Mouse (Mus musculus) stomach, embryonic 14.5 days (tissue): ENCODE measurements at regions not wholly inside any gene's neighbourhood (a gene's known extent, or its start where the extent isn't known, plus 50 kb on each side); places are given as distances from the start of the nearest gene placed in this dataset.

Source experiments
- ATAC-seq: fragments of 200-750 bp; cut with Nextera tagmentation; 2 replicates; pipeline ENCODE4 v1.8.0; 2017; ENCODE audit warnings: low read depth, moderate TSS enrichment; ENCODE audit not compliant: insufficient number of reproducible peaks, insufficient read depth, low FRiP score
- H3K27ac ChIP-seq: fragments of 300-500 bp; sonication (generic); 2 replicates; pipeline ENCODE4 v1.5.1; 2014; ENCODE audit warnings: mild to moderate bottlenecking, low read length, moderate library complexity, mixed read lengths
- H3K27me3 ChIP-seq: fragments of 300-500 bp; sonication (generic); 2 replicates; pipeline ENCODE4 v1.6.1; 2014; ENCODE audit warnings: low read length, control low read depth, mixed read lengths; ENCODE audit not compliant: control insufficient read depth, insufficient read depth
- H3K36me3 ChIP-seq: fragments of 300-500 bp; sonication (generic); 2 replicates; pipeline ENCODE4 v1.6.1; 2014; ENCODE audit warnings: mild to moderate bottlenecking, control low read depth, low read length, moderate library complexity, mixed read lengths; ENCODE audit not compliant: control insufficient read depth, insufficient read depth
- H3K4me1 ChIP-seq: fragments of 300-500 bp; sonication (generic); 2 replicates; pipeline ENCODE4 v1.6.1; 2014; ENCODE audit warnings: low read length, control low read depth, mixed read lengths; ENCODE audit not compliant: control insufficient read depth, insufficient read depth
- H3K4me2 ChIP-seq: fragments of 300-500 bp; sonication (generic); replicated peaks from 2 replicates; pipeline ENCODE4 v1.6.1; 2014; ENCODE audit warnings: low read depth, low read length, control low read depth
- H3K4me3 ChIP-seq: fragments of 300-500 bp; sonication (generic); 2 replicates; pipeline ENCODE4 v1.5.1; 2014; ENCODE audit warnings: low read depth, low read length, control low read depth
- H3K9ac ChIP-seq: fragments of 300-500 bp; sonication (generic); replicated peaks from 2 replicates; pipeline ENCODE4 v1.6.1; 2014; ENCODE audit warnings: low read depth, mild to moderate bottlenecking, control low read depth, low read length, moderate library complexity, mixed read lengths
- H3K9me3 ChIP-seq: fragments of 300-500 bp; sonication (generic); 2 replicates; pipeline ENCODE4 v1.6.1; 2016; ENCODE audit warnings: low read depth, low read length, control low read depth; ENCODE audit not compliant: control insufficient read depth
- WGBS: fragments of 180-500 bp; shearing (Covaris S2); extraction: QIAGEN DNeasy Blood & Tissue Kit; methylation state at CpG from one replicate; pipeline ENCODE4 v1.1.7; 2014; 5-methylcytosine and 5-hydroxymethylcytosine counted together

- Histone ChIP-seq H3K27ac (no peak overlapping the region), H3K4me2 (no peak overlapping the region), H3K27me3 (no peaks in the 10 kb centered on the region), H3K4me3 (no peak overlapping the region), H3K4me1 (no peaks in the 10 kb centered on the region), H3K36me3 (no peaks in the 10 kb centered on the region), H3K9me3 (no peaks in the 10 kb centered on the region), H3K9ac (no peak overlapping the region)
- no peak for ATAC-seq
- WGBS = 87% methylated on average over 13 of the region's 13 CpGs
Observed at GRCm38 (mm10) chr19:30450869-30451542, 98.5 kb downstream of the Dkk1 start.

GRCm38 (mm10) chr19:30451543-30451920 is 97.9 kb downstream of the Dkk1 start:
- no peak overlapping the region for H3K4me2 ChIP-seq
- H3K9me3 ChIP-seq = no peaks in the 10 kb centered on the region
- H3K36me3 ChIP-seq = no peaks in the 10 kb centered on the region
- no peak overlapping the region for H3K4me3 ChIP-seq
- no peak overlapping the region for H3K9ac ChIP-seq
- WGBS = 72% methylated on average over 8 of the region's 8 CpGs
- H3K4me1 ChIP-seq = no peaks in the 10 kb centered on the region
- no peaks in the 10 kb centered on the region for H3K27me3 ChIP-seq
- no peak for ATAC-seq
- no peak overlapping the region for H3K27ac ChIP-seq

GRCm38 (mm10) chr19:30452671-30453070 is 96.8 kb downstream of the Dkk1 start:
- no peak overlapping the region for H3K4me3 ChIP-seq
- H3K27ac ChIP-seq = no peak overlapping the region
- 85% methylated on average over 11 of the region's 11 CpGs for WGBS
- no peaks in the 10 kb centered on the region for H3K9me3 ChIP-seq
- ATAC-seq = no peak
- H3K9ac ChIP-seq = no peak overlapping the region
- H3K27me3 ChIP-seq = no peaks in the 10 kb centered on the region
- no peaks in the 10 kb centered on the region for H3K4me1 ChIP-seq
- no peaks in the 10 kb centered on the region for H3K36me3 ChIP-seq
- H3K4me2 ChIP-seq = no peak overlapping the region

DNA sequence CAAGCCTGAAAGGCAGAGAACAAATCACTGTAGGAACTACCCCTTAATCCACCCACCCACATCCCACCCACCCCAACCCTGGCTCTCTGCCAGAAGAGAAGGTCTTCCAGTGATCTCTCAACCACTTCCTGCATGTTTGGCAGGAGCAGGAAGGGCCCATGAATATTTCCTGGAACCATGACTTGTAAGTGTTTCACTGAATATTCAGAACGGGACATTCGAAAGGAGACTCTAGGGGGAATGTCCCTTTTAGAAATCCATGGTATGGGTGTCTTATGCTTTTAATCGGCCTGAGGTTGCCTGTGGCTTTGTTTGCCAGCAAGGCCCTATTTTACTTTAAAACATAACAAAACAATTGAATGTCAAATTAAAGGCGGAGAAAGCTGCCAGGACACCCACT is 66.0 kb downstream of the Dkk1 start:
- no peak for ATAC-seq

DNA sequence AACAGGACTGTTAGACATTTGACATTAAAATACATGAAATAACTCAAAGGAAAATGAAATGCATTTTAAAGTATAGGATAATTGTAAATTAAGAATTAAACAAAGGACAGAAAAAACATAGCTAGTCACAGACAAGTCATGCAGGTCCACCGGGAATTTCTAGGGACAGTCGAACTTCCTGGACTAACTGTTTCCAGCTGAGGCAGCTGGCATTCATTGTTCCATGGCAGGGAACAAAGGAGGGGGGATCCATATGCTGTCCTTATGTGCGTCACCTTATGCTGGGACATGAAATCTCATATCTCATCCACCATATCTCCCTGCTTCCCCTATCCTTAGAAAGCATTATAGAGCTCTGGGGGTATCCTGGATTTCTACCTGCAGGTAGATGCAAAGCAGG is 59.7 kb downstream of the Dkk1 start:
- H3K4me3 ChIP-seq = no peak overlapping the region
- H3K36me3 ChIP-seq = no peaks in the 10 kb centered on the region
- 68% methylated on average over 3 of the region's 3 CpGs for WGBS
- no peak overlapping the region for H3K27ac ChIP-seq
- H3K9me3 ChIP-seq = no peaks in the 10 kb centered on the region
- H3K4me2 ChIP-seq = no peak overlapping the region
- no peak overlapping the region for H3K9ac ChIP-seq
- H3K27me3 ChIP-seq = no peaks in the 10 kb centered on the region
- ATAC-seq = no peak
- no peaks in the 10 kb centered on the region for H3K4me1 ChIP-seq

More for the DNA sequence above, 66.0 kb downstream of the Dkk1 start:
- no peak overlapping the region for H3K4me2 ChIP-seq
- H3K27me3 ChIP-seq = no peaks in the 10 kb centered on the region
- no peak overlapping the region for H3K9ac ChIP-seq
- H3K9me3 ChIP-seq = no peaks in the 10 kb centered on the region
- 68% methylated on average over 4 of the region's 4 CpGs for WGBS
- no peaks in the 10 kb centered on the region for H3K4me1 ChIP-seq
- H3K36me3 ChIP-seq = no peaks in the 10 kb centered on the region
- no peak overlapping the region for H3K27ac ChIP-seq
- no peak overlapping the region for H3K4me3 ChIP-seq

- no peak overlapping the region for H3K4me2 ChIP-seq
Observed at GRCm38 (mm10) chr19:30490916-30491315, 58.5 kb downstream of the Dkk1 start.

More at GRCm38 (mm10) chr19:30490916-30491315, 58.5 kb downstream of the Dkk1 start:
- Histone ChIP-seq H3K9ac (no peak overlapping the region), H3K27me3 (no peaks in the 10 kb centered on the region), H3K4me1 (no peaks in the 10 kb centered on the region), H3K4me3 (no peak overlapping the region), H3K27ac (no peak overlapping the region), H3K36me3 (no peaks in the 10 kb centered on the region), H3K9me3 (no peaks in the 10 kb centered on the region)
- WGBS = 58% methylated on average over 9 of the region's 9 CpGs
- no peak for ATAC-seq
